Mouse (Mus musculus) gastrocnemius, postnatal 25 days (tissue): ENCODE data around the gene Ror1. TPM values are rescaled to one million over a fixed set of nuclear protein-coding genes. Genes with fewer than 3 reads are reported as not detected.

ENCODE experiments used
- DNase-seq: peaks from one replicate; pipeline ENCODE4 v3.0.0; 2022
- total RNA-seq, 2 experiments: library from RNA; stranded (reverse); gene quantifications; 1 replicate in 1 of 2; 2 replicates in 1 of 2; pipeline ENCODE4 v1.2.3; 2021

The Ror1 gene
- total RNA-seq, 2 experiments from 2014 or later: 1.9 to 2.4 TPM

GRCm38 (mm10) chr4:100160156-100160555, 64.6 kb downstream of the Ror1 start:
- no peak for DNase-seq

GRCm38 (mm10) chr4:100165790-100166189, 70.2 kb downstream of the Ror1 start:
- DNase-seq: no peak

GRCm38 (mm10) chr4:100166871-100167270, 71.3 kb downstream of the Ror1 start:
- no peak for DNase-seq

- no peak for DNase-seq
Measured at GRCm38 (mm10) chr4:100169683-100170082, 74.1 kb downstream of the Ror1 start.

- no peak for DNase-seq
Measured at GRCm38 (mm10) chr4:100170161-100170650, 74.6 kb downstream of the Ror1 start.

GRCm38 (mm10) chr4:100170743-100171142, 75.2 kb downstream of the Ror1 start:
- no peak for DNase-seq

- no peak for DNase-seq
Measured at GRCm38 (mm10) chr4:100171483-100171898, 75.9 kb downstream of the Ror1 start.

- peak; percentile 20 for DNase-seq
Measured at GRCm38 (mm10) chr4:100175594-100175993, 80.0 kb downstream of the Ror1 start.

- DNase-seq: no peak
Measured at GRCm38 (mm10) chr4:100178316-100178715, 82.7 kb downstream of the Ror1 start.

GRCm38 (mm10) chr4:100181676-100182075, 86.1 kb downstream of the Ror1 start:
- DNase-seq: peak; percentile 76

GRCm38 (mm10) chr4:100186781-100187180, 91.2 kb downstream of the Ror1 start:
- DNase-seq: no peak

- no peak for DNase-seq
Measured at GRCm38 (mm10) chr4:100187563-100188200, 92.1 kb downstream of the Ror1 start.

- peak; percentile 27 for DNase-seq
Measured at GRCm38 (mm10) chr4:100188201-100188699, 92.7 kb downstream of the Ror1 start.

GRCm38 (mm10) chr4:100191483-100191882, 95.9 kb downstream of the Ror1 start:
- no peak for DNase-seq

- no peak for DNase-seq
Measured at GRCm38 (mm10) chr4:100194136-100194535, 98.5 kb downstream of the Ror1 start.

- DNase-seq: no peak
Measured at GRCm38 (mm10) chr4:100196255-100196793, 100.7 kb downstream of the Ror1 start.

GRCm38 (mm10) chr4:100198275-100198674, 102.7 kb downstream of the Ror1 start:
- DNase-seq: no peak

GRCm38 (mm10) chr4:100201322-100201721, 105.7 kb downstream of the Ror1 start:
- no peak for DNase-seq

GRCm38 (mm10) chr4:100203066-100203465, 107.5 kb downstream of the Ror1 start:
- DNase-seq: no peak

- no peak for DNase-seq
Measured at GRCm38 (mm10) chr4:100203688-100204087, 108.1 kb downstream of the Ror1 start.

GRCm38 (mm10) chr4:100204381-100204780, 108.8 kb downstream of the Ror1 start:
- no peak for DNase-seq

- no peak for DNase-seq
Measured at GRCm38 (mm10) chr4:100208081-100208480, 112.5 kb downstream of the Ror1 start.

- DNase-seq: no peak
Measured at GRCm38 (mm10) chr4:100209106-100209505, 113.5 kb downstream of the Ror1 start.

- DNase-seq: no peak
Measured at GRCm38 (mm10) chr4:100211331-100211730, 115.7 kb downstream of the Ror1 start.
